Mouse (Mus musculus): ENCODE results near the gene Rps5. TPM values are rescaled to one million over a fixed set of nuclear protein-coding genes. Genes with fewer than 3 reads are reported as not detected.
"Not testable (repeated sequence)": the region's sequence is repeated elsewhere in the genome, so short reads cannot be mapped to it uniquely, and the experiment has no call there.

The Rps5 gene
- polyA plus RNA-seq, 1 experiment from 2014 or later, result 800 TPM

DNA sequence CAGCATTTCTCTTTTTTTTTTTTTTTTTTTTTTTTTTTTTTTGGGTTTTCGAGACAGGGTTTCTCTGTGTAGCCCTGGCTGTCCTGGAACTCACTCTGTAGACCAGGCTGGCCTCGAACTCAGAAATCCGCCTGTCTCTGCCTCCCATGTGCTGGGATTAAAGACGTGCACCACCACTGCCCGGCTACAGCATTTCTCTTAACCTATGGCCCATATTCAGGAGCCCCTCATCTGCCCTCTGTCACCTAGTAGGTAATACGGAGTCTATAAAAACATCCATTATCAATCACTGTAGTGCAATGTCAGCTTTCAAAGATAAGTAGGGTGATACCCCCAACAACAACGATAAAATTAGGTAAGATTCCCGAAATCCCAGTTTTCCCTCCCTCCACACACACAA lies 1.6 kb upstream of the Rps5 start:
- not testable (repeated sequence) for H3K27me3 ChIP-seq (ENCODE audit: control insufficient read depth, insufficient read depth, low read length); H3K27ac ChIP-seq (ENCODE audit: low read depth, low read length); H3K4me1 ChIP-seq (replicated peaks; ENCODE audit: control insufficient read depth, insufficient read depth, low read length); H3K36me3 ChIP-seq (ENCODE audit: control insufficient read depth, insufficient read depth, low read length); ATAC-seq (replicated peaks; ENCODE audit: low FRiP score); H3K4me3 ChIP-seq (ENCODE audit: low read depth, low read length); H3K9ac ChIP-seq (ENCODE audit: low read length); DNase-seq (ENCODE audit: low spot score); H3K4me2 ChIP-seq (ENCODE audit: low read depth, low read length, severe bottlenecking); H3K9me3 ChIP-seq (ENCODE audit: control insufficient read depth, low read length)
- 89% methylated on average over 7 of the region's 8 CpGs for WGBS

DNA sequence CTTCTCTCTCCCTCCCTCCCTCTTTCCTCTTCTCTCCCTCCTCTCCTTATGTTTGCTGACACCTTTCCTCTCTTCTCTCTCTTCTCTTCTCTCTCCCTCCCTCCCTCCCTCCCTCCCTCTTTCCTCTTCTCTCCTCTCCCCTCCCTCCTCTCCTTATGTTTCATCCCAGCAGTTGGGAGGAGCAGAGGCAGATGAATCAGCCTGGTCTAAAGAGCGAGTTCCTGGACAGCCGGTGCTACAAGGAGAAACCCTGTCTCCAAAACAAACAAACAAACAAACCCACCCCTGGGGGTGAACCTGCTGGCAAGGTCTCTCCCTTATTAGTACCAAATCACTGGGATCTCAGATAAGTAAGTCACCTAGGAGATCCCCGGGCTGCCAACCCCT lies 779 bp upstream of the Rps5 start:
- no peak for ATAC-seq (replicated peaks; ENCODE audit: low FRiP score)

DNA sequence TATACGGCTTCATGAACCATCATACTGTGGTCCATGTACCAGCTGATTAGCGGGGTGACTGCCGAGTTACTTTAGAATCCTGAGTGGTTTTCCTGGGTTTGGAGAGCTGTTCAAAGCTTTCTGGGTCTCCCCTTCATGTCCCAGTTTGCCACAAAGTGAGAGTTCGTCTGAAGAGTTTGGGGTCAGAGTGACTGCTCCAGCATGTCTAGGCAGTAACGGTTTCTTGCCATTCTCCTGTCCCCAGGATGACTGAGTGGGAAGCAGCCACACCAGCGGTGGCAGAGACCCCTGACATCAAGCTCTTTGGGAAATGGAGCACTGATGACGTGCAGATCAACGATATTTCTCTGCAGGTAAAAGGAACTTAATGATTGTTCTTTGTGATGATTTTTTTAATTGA lies 639 bp downstream of the Rps5 start:
- Histone ChIP-seq H3K4me3 (ENCODE audit: low read depth, low read length) (peak overlapping the region; percentile 86), H3K27ac (ENCODE audit: low read depth, low read length) (no peak overlapping the region), H3K9ac (ENCODE audit: low read length) (peak overlapping the region; percentile 91), H3K4me1 (replicated peaks; ENCODE audit: control insufficient read depth, insufficient read depth, low read length) (peaks cover 4% of the 10 kb centered on the region; the same call in 1 of the 2 replicates), H3K27me3 (ENCODE audit: control insufficient read depth, insufficient read depth, low read length) (peaks cover 5% of the 10 kb centered on the region; the same call in 1 of the 2 replicates), H3K4me2 (ENCODE audit: low read depth, low read length, severe bottlenecking) (peak overlapping the region; percentile 89), H3K9me3 (ENCODE audit: control insufficient read depth, low read length) (no peaks in the 10 kb centered on the region), H3K36me3 (ENCODE audit: control insufficient read depth, insufficient read depth, low read length) (peaks cover 24% of the 10 kb centered on the region; the same call in 1 of the 2 replicates)
- no peak for ATAC-seq (replicated peaks; ENCODE audit: low FRiP score)
- WGBS, result 3% methylated on average over 8 of the region's 8 CpGs
- no peak for DNase-seq (ENCODE audit: low spot score)

More for the DNA sequence above, 779 bp upstream of the Rps5 start:
- Histone ChIP-seq H3K4me2 (ENCODE audit: low read depth, low read length, severe bottlenecking) (peak overlapping the region; percentile 92), H3K27ac (ENCODE audit: low read depth, low read length) (peak overlapping the region; percentile 77), H3K36me3 (ENCODE audit: control insufficient read depth, insufficient read depth, low read length) (peaks cover 17% of the 10 kb centered on the region; the same call in 1 of the 2 replicates), H3K4me1 (replicated peaks; ENCODE audit: control insufficient read depth, insufficient read depth, low read length) (peaks cover 4% of the 10 kb centered on the region; the same call in 1 of the 2 replicates), H3K4me3 (ENCODE audit: low read depth, low read length) (peak overlapping the region; percentile 86), H3K9me3 (ENCODE audit: control insufficient read depth, low read length) (no peaks in the 10 kb centered on the region), H3K9ac (ENCODE audit: low read length) (peak overlapping the region; percentile 90), H3K27me3 (ENCODE audit: control insufficient read depth, insufficient read depth, low read length) (no peaks in the 10 kb centered on the region)
- DNase-seq (ENCODE audit: low spot score), result no peak
- WGBS, result 3% methylated on average over 3 of the region's 3 CpGs

DNA sequence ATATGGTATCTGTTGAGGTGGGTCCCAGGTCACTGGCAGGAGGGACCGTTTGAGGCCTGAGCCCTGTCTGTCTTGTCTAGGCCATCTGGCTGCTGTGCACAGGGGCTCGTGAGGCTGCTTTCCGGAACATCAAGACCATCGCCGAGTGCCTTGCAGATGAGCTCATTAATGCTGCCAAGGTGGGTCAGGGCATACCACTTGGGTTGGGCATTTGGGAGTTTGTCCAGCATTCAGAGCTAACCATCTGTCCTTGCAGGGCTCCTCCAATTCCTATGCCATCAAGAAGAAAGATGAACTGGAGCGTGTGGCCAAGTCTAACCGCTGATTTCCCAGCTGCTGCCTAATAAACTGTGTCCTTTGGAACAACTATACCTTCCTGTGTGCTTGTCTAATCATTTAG lies 4.2 kb downstream of the Rps5 start:
- no peak overlapping the region for H3K4me2 ChIP-seq (ENCODE audit: low read depth, low read length, severe bottlenecking)
- peaks cover 11% of the 10 kb centered on the region; the same call in 1 of the 2 replicates for H3K27me3 ChIP-seq (ENCODE audit: control insufficient read depth, insufficient read depth, low read length)
- no peaks in the 10 kb centered on the region; the same call in 1 of the 2 replicates for H3K9me3 ChIP-seq (ENCODE audit: control insufficient read depth, low read length)
- DNase-seq (ENCODE audit: low spot score), result no peak
- H3K36me3 ChIP-seq (ENCODE audit: control insufficient read depth, insufficient read depth, low read length), result peaks cover 24% of the 10 kb centered on the region; the same call in 1 of the 2 replicates
- H3K27ac ChIP-seq (ENCODE audit: low read depth, low read length), result no peak overlapping the region
- whole genome bisulfite sequencing, result 86% methylated on average over 7 of the region's 7 CpGs
- no peak overlapping the region for H3K4me3 ChIP-seq (ENCODE audit: low read depth, low read length)
- ATAC-seq (replicated peaks; ENCODE audit: low FRiP score), result no peak
- H3K4me1 ChIP-seq (replicated peaks; ENCODE audit: control insufficient read depth, insufficient read depth, low read length), result peaks cover 7% of the 10 kb centered on the region; the same call in 1 of the 2 replicates
- H3K9ac ChIP-seq (ENCODE audit: low read length), result no peak overlapping the region

DNA sequence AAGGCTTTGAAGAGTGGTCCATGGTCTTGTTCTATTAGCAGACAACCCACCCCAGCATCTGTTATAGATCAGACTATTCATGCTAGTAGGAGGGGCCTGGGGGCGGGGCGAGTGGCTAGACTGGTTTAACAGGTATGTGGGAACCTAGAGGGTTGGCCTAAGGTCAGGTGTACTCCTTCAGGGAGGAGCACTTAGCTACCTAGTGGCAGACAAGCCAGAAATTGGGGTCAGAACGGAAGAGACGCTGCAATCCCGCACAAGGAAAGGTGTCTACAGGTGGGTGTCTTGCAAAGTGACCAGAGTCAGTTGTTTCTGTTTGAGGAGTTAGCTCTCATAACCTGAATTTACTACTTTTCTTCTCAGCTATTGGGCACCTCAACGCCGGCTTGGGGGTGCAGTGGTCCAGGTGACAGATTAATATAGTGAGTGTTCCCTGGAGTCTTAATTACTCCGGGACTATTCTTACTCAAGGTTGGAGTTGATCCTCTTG lies 5.1 kb downstream of the Rps5 start, which contains the start of gene Rnf225:
Gene Rnf225 (plus strand): TSS at position 226 of the 490 bp plus-strand sequence.
- H3K9ac ChIP-seq (ENCODE audit: low read length), result peak within 1 kb of the TSS; percentile 32; the same call in 1 of the 2 replicates
- H3K9me3 ChIP-seq (ENCODE audit: control insufficient read depth, low read length), result no peaks in the 10 kb centered on the region; the same call in 1 of the 2 replicates
- H3K36me3 ChIP-seq (ENCODE audit: control insufficient read depth, insufficient read depth, low read length), result peaks cover 24% of the 10 kb centered on the region; the same call in 1 of the 2 replicates
- ATAC-seq (replicated peaks; ENCODE audit: low FRiP score) (peak; percentile 8; the same call in 1 of the 2 replicates), DNase-seq (ENCODE audit: low spot score) (peak; percentile 64)
- H3K4me2 ChIP-seq (ENCODE audit: low read depth, low read length, severe bottlenecking), result peak within 1 kb of the TSS; percentile 51
- peaks cover 11% of the 10 kb centered on the region; the same call in 1 of the 2 replicates for H3K27me3 ChIP-seq (ENCODE audit: control insufficient read depth, insufficient read depth, low read length)
- H3K4me3 ChIP-seq (ENCODE audit: low read depth, low read length), result peak within 1 kb of the TSS; percentile 12; the same call in 1 of the 2 replicates
- 30% methylated on average over 8 of the region's 8 CpGs for WGBS
- peaks cover 7% of the 10 kb centered on the region; the same call in 1 of the 2 replicates for H3K4me1 ChIP-seq (replicated peaks; ENCODE audit: control insufficient read depth, insufficient read depth, low read length)
- H3K27ac ChIP-seq (ENCODE audit: low read depth, low read length), result no peak within 1 kb of the TSS

DNA sequence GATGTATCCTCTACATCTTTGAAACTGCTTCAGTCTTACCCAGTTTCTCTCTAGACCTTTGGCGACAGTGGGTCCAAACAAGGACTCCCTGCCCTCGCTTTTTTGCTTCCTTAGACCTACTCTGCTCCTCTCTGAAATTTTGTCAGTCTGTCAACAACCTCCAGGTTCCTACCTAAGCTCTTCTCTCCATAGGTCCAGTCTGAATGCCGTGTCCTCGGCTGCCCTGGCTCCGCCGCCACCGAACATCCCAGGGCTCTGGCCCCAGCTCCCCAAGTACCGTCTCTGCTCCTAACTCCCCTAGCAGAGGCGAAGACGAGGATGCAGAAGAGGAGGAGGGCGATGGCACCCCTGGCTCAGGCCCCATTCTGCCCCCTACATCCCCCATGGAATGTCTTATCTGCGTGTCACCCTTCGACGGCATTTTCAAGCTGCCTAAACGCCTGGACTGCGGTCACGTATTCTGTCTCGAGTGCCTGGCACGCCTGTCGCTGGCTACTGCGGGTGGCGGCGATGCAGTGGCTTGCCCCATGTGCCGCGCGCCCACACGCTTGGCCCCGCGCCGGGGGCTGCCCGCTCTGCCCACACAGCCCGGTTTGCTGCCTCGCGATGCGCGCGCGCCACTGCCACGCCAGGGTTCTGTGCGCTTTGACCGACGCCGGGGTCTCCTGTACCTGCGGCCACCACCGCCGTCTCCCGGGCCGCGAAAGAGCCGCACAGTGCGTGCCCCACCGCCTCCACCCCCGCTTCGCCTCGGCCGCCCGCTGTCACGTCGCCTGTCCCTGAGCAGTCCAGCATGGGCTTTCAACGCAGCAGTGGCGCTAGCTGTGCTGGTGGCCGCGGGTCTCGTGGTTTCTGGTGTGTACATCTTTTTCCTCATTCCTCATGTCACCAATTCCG lies 5.9 kb downstream of the Rps5 start:
- 4% methylated on average over 65 of the region's 65 CpGs for WGBS
- peak overlapping the region; percentile 32; the same call in 1 of the 2 replicates for H3K9ac ChIP-seq (ENCODE audit: low read length)
- DNase-seq (ENCODE audit: low spot score), result peak; percentile 72
- peak overlapping the region; percentile 12; the same call in 1 of the 2 replicates for H3K4me3 ChIP-seq (ENCODE audit: low read depth, low read length)
- H3K27me3 ChIP-seq (ENCODE audit: control insufficient read depth, insufficient read depth, low read length), result peaks cover 11% of the 10 kb centered on the region; the same call in 1 of the 2 replicates
- H3K4me2 ChIP-seq (ENCODE audit: low read depth, low read length, severe bottlenecking), result peak overlapping the region; percentile 51
- H3K4me1 ChIP-seq (replicated peaks; ENCODE audit: control insufficient read depth, insufficient read depth, low read length), result peaks cover 5% of the 10 kb centered on the region; the same call in 1 of the 2 replicates
- peaks cover 24% of the 10 kb centered on the region; the same call in 1 of the 2 replicates for H3K36me3 ChIP-seq (ENCODE audit: control insufficient read depth, insufficient read depth, low read length)
- no peaks in the 10 kb centered on the region; the same call in 1 of the 2 replicates for H3K9me3 ChIP-seq (ENCODE audit: control insufficient read depth, low read length)
- peak; percentile 48 for ATAC-seq (replicated peaks; ENCODE audit: low FRiP score)
- H3K27ac ChIP-seq (ENCODE audit: low read depth, low read length), result no peak overlapping the region

DNA sequence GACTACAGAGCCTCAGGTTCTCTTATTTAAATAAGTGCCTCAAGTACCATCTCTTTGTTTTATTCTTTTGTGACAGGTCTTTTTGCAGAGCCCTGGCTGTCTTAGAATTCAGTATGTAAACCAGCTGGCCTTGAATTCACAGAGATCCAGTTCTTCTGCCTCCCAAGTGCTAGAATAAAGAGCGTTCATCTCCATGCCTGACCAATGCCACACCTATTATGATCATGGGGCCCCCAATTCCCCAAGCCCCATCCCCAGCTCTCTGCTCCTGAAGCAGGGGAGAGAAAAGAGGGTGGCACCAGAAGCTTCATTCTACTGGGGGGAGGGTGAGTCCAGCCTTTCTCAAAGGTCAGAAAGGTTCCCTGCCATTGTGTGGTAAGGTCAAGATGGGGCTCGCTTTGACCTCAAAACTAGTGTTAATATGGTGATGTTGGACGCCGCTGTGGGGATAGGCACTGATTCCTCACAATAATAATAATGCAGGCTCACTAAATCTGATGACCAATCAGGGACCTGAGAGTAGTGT lies 11.6 kb downstream of the Rps5 start:
- Histone ChIP-seq H3K4me2 (ENCODE audit: low read depth, low read length, severe bottlenecking) (no peak overlapping the region), H3K9ac (ENCODE audit: low read length) (no peak overlapping the region), H3K36me3 (ENCODE audit: control insufficient read depth, insufficient read depth, low read length) (no peaks in the 10 kb centered on the region), H3K27me3 (ENCODE audit: control insufficient read depth, insufficient read depth, low read length) (peaks cover 2% of the 10 kb centered on the region; the same call in 1 of the 2 replicates), H3K4me3 (ENCODE audit: low read depth, low read length) (no peak overlapping the region), H3K27ac (ENCODE audit: low read depth, low read length) (no peak overlapping the region), H3K4me1 (replicated peaks; ENCODE audit: control insufficient read depth, insufficient read depth, low read length) (no peaks in the 10 kb centered on the region), H3K9me3 (ENCODE audit: control insufficient read depth, low read length) (no peaks in the 10 kb centered on the region)
- ATAC-seq (replicated peaks; ENCODE audit: low FRiP score), result no peak
- 72% methylated on average over 4 of the region's 4 CpGs for WGBS
- DNase-seq (ENCODE audit: low spot score), result no peak

DNA sequence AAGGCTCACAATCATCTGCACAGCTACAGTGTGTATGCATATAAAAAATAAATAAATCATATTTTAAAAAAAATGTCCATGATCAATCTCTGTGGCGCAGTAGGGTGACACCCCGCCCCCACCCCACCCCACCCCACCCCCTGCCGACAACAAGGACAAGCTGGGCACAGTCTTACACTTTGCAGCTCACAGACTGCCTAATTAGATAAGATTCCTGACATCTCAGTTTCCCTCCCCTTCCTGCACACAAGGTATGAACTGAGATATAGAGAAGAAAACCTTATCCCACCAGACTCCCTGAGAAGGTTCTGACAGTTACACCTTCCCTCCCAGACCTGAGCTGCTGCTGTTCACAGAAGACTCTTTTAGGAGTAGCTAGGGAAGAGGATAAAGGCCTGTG lies 12.7 kb downstream of the Rps5 start:
- H3K36me3 ChIP-seq (ENCODE audit: control insufficient read depth, insufficient read depth, low read length), result no peaks in the 10 kb centered on the region
- ATAC-seq (replicated peaks; ENCODE audit: low FRiP score) (no peak), DNase-seq (ENCODE audit: low spot score) (no peak)
- 84% methylated on average over 3 of the region's 3 CpGs for WGBS
- no peak overlapping the region for H3K4me3 ChIP-seq (ENCODE audit: low read depth, low read length)
- no peaks in the 10 kb centered on the region for H3K27me3 ChIP-seq (ENCODE audit: control insufficient read depth, insufficient read depth, low read length)
- H3K27ac ChIP-seq (ENCODE audit: low read depth, low read length), result no peak overlapping the region
- H3K4me1 ChIP-seq (replicated peaks; ENCODE audit: control insufficient read depth, insufficient read depth, low read length), result no peaks in the 10 kb centered on the region
- H3K4me2 ChIP-seq (ENCODE audit: low read depth, low read length, severe bottlenecking), result no peak overlapping the region
- H3K9ac ChIP-seq (ENCODE audit: low read length), result no peak overlapping the region
- H3K9me3 ChIP-seq (ENCODE audit: control insufficient read depth, low read length), result no peaks in the 10 kb centered on the region

All from forebrain, embryonic 11.5 days (tissue).